Mouse (Mus musculus) lung, postnatal 4 days (tissue): ENCODE results near the gene Chml.

Experiments used
- DNase-seq, 2 experiments: peaks; one replicate each; pipeline ENCODE4 v3.0.0; 2021

Gene Chml

DNA sequence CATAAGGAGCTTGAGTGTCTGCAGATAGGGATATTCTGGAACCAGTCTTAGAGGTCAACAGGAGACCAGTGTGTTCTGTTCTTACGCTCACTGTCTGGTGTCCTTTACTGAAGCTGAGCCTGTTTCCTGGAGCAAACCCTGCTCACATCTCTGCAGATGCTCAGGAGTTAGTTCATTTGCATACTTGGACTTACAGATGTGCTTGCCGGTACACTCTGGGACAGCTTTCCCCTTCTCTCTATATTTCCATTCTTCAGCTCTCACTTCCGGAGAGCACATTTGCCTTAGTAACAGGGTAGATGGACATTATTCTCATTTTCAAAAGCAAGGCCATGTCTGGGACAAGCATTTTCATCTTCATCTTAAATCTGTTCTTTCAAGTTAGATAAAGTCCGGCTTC is 44.1 kb downstream of the Chml start:
- DNase-seq, result no peak

DNA sequence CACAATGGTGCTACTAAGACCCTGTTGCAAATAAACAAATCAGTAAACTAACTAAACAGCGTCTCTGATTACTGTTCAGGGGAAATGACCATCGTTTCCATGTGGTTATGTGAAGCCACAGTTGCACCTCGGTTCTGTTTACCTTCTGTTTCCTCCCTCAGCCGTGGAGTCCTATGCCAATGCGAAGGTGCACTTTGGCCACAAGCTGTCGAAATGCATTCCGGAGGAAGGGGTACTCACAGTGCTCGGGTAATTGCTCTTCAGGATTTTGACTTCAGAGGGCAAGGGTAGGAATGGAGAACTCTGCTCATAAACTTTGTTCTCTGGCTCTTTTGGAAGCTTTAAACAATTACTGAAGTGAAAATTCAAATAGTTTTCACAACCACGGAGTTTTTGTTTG is 45.7 kb downstream of the Chml start:
- no peak for DNase-seq

DNA sequence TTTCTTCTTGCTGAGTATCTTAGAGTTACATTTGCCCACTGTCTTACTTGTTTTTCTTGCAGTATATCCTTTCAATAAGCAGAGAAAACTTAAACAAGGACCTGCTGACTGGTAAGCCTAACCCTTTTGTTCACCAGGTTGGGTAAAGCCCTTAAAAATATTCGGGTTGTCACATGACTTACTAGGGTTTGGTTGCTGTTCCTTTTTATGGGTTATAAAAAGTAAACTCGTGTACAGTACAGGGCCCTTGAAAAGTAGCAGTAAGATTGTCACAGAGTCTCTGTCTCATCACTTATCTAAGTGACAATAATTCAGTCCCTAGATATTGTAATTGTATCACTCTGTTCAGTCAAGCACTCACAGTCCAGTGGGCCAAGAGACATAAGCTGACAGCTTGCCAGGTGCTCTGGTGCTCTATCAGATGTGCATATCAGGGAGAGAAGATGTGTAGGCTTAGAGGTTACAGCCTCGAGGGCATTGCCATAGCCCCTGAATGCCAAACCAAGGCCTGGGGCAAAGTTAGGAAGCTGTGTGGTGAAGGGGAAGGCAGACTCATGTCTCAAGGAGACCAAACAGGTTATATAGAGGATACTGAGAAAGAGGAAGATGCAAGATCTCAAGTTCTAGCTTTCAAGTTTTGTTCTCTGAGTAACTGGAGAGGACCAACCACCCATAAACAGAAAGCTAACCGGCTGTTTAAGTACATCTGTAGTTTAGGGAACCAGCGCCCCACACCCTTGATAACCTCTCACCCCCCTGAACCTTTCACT is 49.0 kb downstream of the Chml start:
- no peak for DNase-seq

DNA sequence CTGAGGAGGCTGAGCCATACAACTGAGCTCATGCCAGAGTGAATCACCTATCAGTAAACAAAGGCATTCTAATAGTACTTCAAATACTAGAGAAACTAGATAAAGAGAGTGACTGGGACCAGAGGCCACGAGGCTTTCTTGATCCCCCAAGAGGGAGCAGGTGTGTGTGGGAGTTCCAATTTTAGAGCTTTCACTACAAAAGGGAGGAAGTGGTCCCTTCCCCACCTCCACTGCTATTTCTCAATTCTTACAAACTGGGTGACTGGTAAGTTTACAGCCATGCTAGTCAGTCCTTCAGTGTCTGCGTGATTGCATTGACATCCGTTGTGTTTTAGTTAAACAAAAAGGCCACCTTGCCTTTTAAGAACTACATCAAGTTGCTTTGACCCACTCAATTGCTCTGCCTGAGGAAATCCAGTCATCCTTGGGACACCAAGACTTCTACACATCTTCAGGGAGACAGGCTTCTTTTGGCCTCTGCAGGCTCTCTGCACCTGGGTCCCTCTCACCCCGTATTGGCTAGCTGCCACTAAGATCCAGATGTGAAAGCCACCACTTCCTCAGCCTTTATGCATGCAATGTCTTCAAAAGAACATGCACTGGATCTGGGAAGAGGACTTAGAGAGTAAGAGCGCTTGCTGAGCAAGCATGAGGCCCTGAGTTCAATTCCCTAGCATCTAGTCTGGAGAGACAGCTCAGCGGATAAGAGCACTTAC is 52.1 kb downstream of the Chml start:
- no peak for DNase-seq

DNA sequence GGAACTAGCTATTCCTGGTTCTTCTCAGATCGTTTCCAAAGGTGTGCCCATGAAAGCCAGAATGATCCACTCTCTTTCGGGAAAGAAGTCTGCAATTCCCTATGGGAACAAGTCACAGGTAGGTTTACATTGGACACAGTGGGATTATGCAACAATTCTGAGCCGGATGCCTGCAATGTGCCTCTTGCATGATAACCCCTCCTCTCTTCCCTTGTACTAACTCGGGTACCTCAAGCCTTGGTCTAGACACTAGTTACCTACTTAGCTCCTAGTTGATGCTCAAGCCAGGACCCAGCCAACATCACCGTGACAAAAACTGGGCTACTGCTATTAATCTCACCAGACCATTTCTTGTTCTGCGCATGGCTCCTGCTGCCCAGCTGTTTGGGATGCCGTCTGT is 53.6 kb downstream of the Chml start:
- no peak for DNase-seq

DNA sequence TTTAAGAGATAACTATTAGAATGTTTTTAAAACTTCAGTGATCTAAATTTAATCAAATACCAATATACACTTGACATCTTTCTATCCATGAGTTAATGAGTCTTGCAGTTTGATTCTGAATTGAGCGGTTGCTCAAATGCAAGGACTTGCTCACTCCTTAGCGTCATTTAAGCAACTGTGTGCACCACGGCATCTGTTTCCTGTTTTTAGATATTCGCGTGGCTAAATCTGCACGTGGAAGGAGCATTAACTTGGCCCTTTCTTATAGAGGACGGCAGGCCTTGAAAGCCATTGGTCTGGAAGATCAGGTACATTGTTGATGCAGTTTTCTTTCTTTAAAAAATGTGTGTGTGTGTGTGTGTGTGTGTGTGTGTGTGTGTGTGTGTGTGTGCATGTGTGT is 55.0 kb downstream of the Chml start:
- DNase-seq, result no peak

DNA sequence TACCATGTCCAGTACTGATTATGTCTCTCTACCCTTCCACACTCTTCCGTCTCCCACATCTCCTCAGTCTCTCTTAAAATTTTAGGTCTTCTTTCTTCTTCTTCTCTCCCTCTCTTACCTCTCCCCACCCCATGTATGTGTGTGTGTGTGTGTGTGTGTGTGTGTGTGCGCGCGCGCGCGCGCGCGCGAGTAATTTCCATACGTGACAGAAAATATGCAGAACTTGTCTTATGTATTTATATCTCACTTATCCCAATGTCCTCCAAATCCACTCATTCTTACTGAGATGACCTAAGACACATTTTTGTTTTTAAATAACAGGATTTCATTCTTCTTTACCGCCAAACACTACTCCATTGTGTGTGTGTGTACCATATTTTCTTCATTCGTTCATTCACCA is 60.2 kb downstream of the Chml start:
- DNase-seq, result no peak
